Mouse (Mus musculus): ENCODE measurements around the gene Rps18. TPM values are rescaled to one million over a fixed set of nuclear protein-coding genes. Genes with fewer than 3 reads are reported as not detected.
"Not testable (repeated sequence)": the region's sequence is repeated elsewhere in the genome, so short reads cannot be mapped to it uniquely, and the experiment has no call there.

The Rps18 gene
- polyA plus RNA-seq, 1 experiment from 2014 or later = 904 TPM

- Histone ChIP-seq H3K4me1 (ENCODE audit: control insufficient read depth, low read depth, low read length) (peaks cover 12% of the 10 kb centered on the region), H3K36me3 (ENCODE audit: control insufficient read depth, insufficient read depth) (peaks cover 8% of the 10 kb centered on the region; the same call in 1 of the 2 replicates), H3K4me3 (ENCODE audit: low read depth, low read length) (no peak overlapping the region), H3K9me3 (replicated peaks; ENCODE audit: control insufficient read depth, low read length) (no peaks in the 10 kb centered on the region), H3K27ac (ENCODE audit: low read length) (no peak overlapping the region), H3K9ac (ENCODE audit: low read depth, low read length) (no peak overlapping the region), H3K4me2 (ENCODE audit: low read depth, low read length) (no peak overlapping the region), H3K27me3 (ENCODE audit: control insufficient read depth, insufficient read depth, low read depth, low read length) (no peaks in the 10 kb centered on the region)
- ATAC-seq (ENCODE audit: low read depth) = no peak
- 86% methylated on average over 13 of the region's 13 CpGs for whole genome bisulfite sequencing (ENCODE audit: insufficient replicate concordance)
These were observed 3.3 kb upstream of the Rps18 start for GRCm38 (mm10) chr17:33959135-33959534.

- Histone ChIP-seq H3K36me3 (ENCODE audit: control insufficient read depth, insufficient read depth) (peaks cover 8% of the 10 kb centered on the region), H3K9ac (ENCODE audit: low read depth, low read length) (no peak overlapping the region), H3K4me1 (ENCODE audit: control insufficient read depth, low read depth, low read length) (peaks cover 19% of the 10 kb centered on the region), H3K9me3 (replicated peaks; ENCODE audit: control insufficient read depth, low read length) (no peaks in the 10 kb centered on the region), H3K27me3 (ENCODE audit: control insufficient read depth, insufficient read depth, low read depth, low read length) (no peaks in the 10 kb centered on the region), H3K4me3 (ENCODE audit: low read depth, low read length) (no peak overlapping the region), H3K4me2 (ENCODE audit: low read depth, low read length) (no peak overlapping the region), H3K27ac (ENCODE audit: low read length) (no peak overlapping the region)
- ATAC-seq (ENCODE audit: low read depth) = no peak
- 88% methylated on average over 11 of the region's 11 CpGs for WGBS (ENCODE audit: insufficient replicate concordance)
These were observed 2.6 kb upstream of the Rps18 start for GRCm38 (mm10) chr17:33958451-33958850.

- no peak for ATAC-seq (ENCODE audit: low read depth)
- 80% methylated on average over 6 of the region's 6 CpGs for WGBS (ENCODE audit: insufficient replicate concordance)
These were observed 1.7 kb upstream of the Rps18 start for GRCm38 (mm10) chr17:33957493-33957892.

GRCm38 (mm10) chr17:33956336-33956735 is 535 bp upstream of the Rps18 start:
- Histone ChIP-seq H3K27ac (ENCODE audit: low read length) (peak overlapping the region; percentile 96; the same call in 1 of the 2 replicates), H3K4me1 (ENCODE audit: control insufficient read depth, low read depth, low read length) (peaks cover 39% of the 10 kb centered on the region), H3K9ac (ENCODE audit: low read depth, low read length) (peak overlapping the region; percentile 86), H3K9me3 (replicated peaks; ENCODE audit: control insufficient read depth, low read length) (no peaks in the 10 kb centered on the region), H3K4me2 (ENCODE audit: low read depth, low read length) (peak overlapping the region; percentile 83), H3K4me3 (ENCODE audit: low read depth, low read length) (peak overlapping the region; percentile 88), H3K36me3 (ENCODE audit: control insufficient read depth, insufficient read depth) (peaks cover 18% of the 10 kb centered on the region), H3K27me3 (ENCODE audit: control insufficient read depth, insufficient read depth, low read depth, low read length) (no peaks in the 10 kb centered on the region)
- whole genome bisulfite sequencing (ENCODE audit: insufficient replicate concordance) = 5% methylated on average over 10 of the region's 10 CpGs
- no peak for ATAC-seq (ENCODE audit: low read depth)

More at GRCm38 (mm10) chr17:33957493-33957892, 1.7 kb upstream of the Rps18 start:
- Histone ChIP-seq H3K4me2 (ENCODE audit: low read depth, low read length) (no peak overlapping the region), H3K4me3 (ENCODE audit: low read depth, low read length) (no peak overlapping the region), H3K4me1 (ENCODE audit: control insufficient read depth, low read depth, low read length) (peaks cover 28% of the 10 kb centered on the region), H3K27ac (ENCODE audit: low read length) (no peak overlapping the region), H3K9ac (ENCODE audit: low read depth, low read length) (no peak overlapping the region), H3K36me3 (ENCODE audit: control insufficient read depth, insufficient read depth) (peaks cover 17% of the 10 kb centered on the region), H3K9me3 (replicated peaks; ENCODE audit: control insufficient read depth, low read length) (no peaks in the 10 kb centered on the region), H3K27me3 (ENCODE audit: control insufficient read depth, insufficient read depth, low read depth, low read length) (no peaks in the 10 kb centered on the region)

- peak; percentile 4 for ATAC-seq (ENCODE audit: low read depth)
- Histone ChIP-seq H3K4me1 (ENCODE audit: control insufficient read depth, low read depth, low read length) (peaks cover 50% of the 10 kb centered on the region), H3K27ac (ENCODE audit: low read length) (peak overlapping the region; percentile 87), H3K4me2 (ENCODE audit: low read depth, low read length) (peak overlapping the region; percentile 88), H3K4me3 (ENCODE audit: low read depth, low read length) (peak overlapping the region; percentile 88), H3K9me3 (replicated peaks; ENCODE audit: control insufficient read depth, low read length) (no peaks in the 10 kb centered on the region), H3K36me3 (ENCODE audit: control insufficient read depth, insufficient read depth) (peaks cover 17% of the 10 kb centered on the region), H3K27me3 (ENCODE audit: control insufficient read depth, insufficient read depth, low read depth, low read length) (no peaks in the 10 kb centered on the region), H3K9ac (ENCODE audit: low read depth, low read length) (peak overlapping the region; percentile 91)
- WGBS (ENCODE audit: insufficient replicate concordance) = under 1% methylated on average over 33 of the region's 33 CpGs
These were observed 901 bp downstream of the Rps18 start for GRCm38 (mm10) chr17:33954646-33955554.

- WGBS (ENCODE audit: insufficient replicate concordance) = 15% methylated on average over 5 of the region's 5 CpGs
- Histone ChIP-seq H3K27me3 (ENCODE audit: control insufficient read depth, insufficient read depth, low read depth, low read length) (no peaks in the 10 kb centered on the region), H3K4me1 (ENCODE audit: control insufficient read depth, low read depth, low read length) (peaks cover 50% of the 10 kb centered on the region), H3K4me2 (ENCODE audit: low read depth, low read length) (peak overlapping the region; percentile 88), H3K9me3 (replicated peaks; ENCODE audit: control insufficient read depth, low read length) (no peaks in the 10 kb centered on the region), H3K36me3 (ENCODE audit: control insufficient read depth, insufficient read depth) (peaks cover 16% of the 10 kb centered on the region), H3K4me3 (ENCODE audit: low read depth, low read length) (peak overlapping the region; percentile 88), H3K27ac (ENCODE audit: low read length) (peak overlapping the region; percentile 87), H3K9ac (ENCODE audit: low read depth, low read length) (peak overlapping the region; percentile 91)
- ATAC-seq (ENCODE audit: low read depth) = no peak
These were observed 1.7 kb downstream of the Rps18 start for GRCm38 (mm10) chr17:33953961-33954565.

- Histone ChIP-seq H3K27ac (ENCODE audit: low read length) (peak overlapping the region; percentile 37), H3K9ac (ENCODE audit: low read depth, low read length) (peak overlapping the region; percentile 91), H3K27me3 (ENCODE audit: control insufficient read depth, insufficient read depth, low read depth, low read length) (no peaks in the 10 kb centered on the region), H3K4me3 (ENCODE audit: low read depth, low read length) (peak overlapping the region; percentile 88), H3K36me3 (ENCODE audit: control insufficient read depth, insufficient read depth) (peaks cover 16% of the 10 kb centered on the region), H3K9me3 (replicated peaks; ENCODE audit: control insufficient read depth, low read length) (no peaks in the 10 kb centered on the region), H3K4me2 (ENCODE audit: low read depth, low read length) (peak overlapping the region; percentile 88), H3K4me1 (ENCODE audit: control insufficient read depth, low read depth, low read length) (peaks cover 50% of the 10 kb centered on the region)
- 50% methylated on average over 3 of the region's 3 CpGs for WGBS (ENCODE audit: insufficient replicate concordance)
- no peak for ATAC-seq (ENCODE audit: low read depth)
These were observed 2.5 kb downstream of the Rps18 start for GRCm38 (mm10) chr17:33953310-33953709.

GRCm38 (mm10) chr17:33952879-33953278 is 2.9 kb downstream of the Rps18 start:
- peak overlapping the region; percentile 88 for H3K4me2 ChIP-seq (ENCODE audit: low read depth, low read length)
- peak overlapping the region; percentile 88 for H3K4me3 ChIP-seq (ENCODE audit: low read depth, low read length)
- H3K4me1 ChIP-seq (ENCODE audit: control insufficient read depth, low read depth, low read length) = peaks cover 50% of the 10 kb centered on the region
- H3K27ac ChIP-seq (ENCODE audit: low read length) = peak overlapping the region; percentile 37
- no peak for ATAC-seq (ENCODE audit: low read depth)
- H3K9me3 ChIP-seq (replicated peaks; ENCODE audit: control insufficient read depth, low read length) = no peaks in the 10 kb centered on the region
- peaks cover 16% of the 10 kb centered on the region for H3K36me3 ChIP-seq (ENCODE audit: control insufficient read depth, insufficient read depth)
- peak overlapping the region; percentile 91 for H3K9ac ChIP-seq (ENCODE audit: low read depth, low read length)
- no peaks in the 10 kb centered on the region for H3K27me3 ChIP-seq (ENCODE audit: control insufficient read depth, insufficient read depth, low read depth, low read length)
- 72% methylated on average over 4 of the region's 4 CpGs for WGBS (ENCODE audit: insufficient replicate concordance)

GRCm38 (mm10) chr17:33952015-33952414 is 3.8 kb downstream of the Rps18 start:
- Histone ChIP-seq H3K4me1 (ENCODE audit: control insufficient read depth, low read depth, low read length) (peaks cover 50% of the 10 kb centered on the region), H3K4me3 (ENCODE audit: low read depth, low read length) (peak overlapping the region; percentile 65), H3K36me3 (ENCODE audit: control insufficient read depth, insufficient read depth) (peaks cover 16% of the 10 kb centered on the region), H3K4me2 (ENCODE audit: low read depth, low read length) (peak overlapping the region; percentile 88), H3K9ac (ENCODE audit: low read depth, low read length) (peak overlapping the region; percentile 67; the same call in 1 of the 2 replicates), H3K27ac (ENCODE audit: low read length) (peak overlapping the region; percentile 82)
- not testable (repeated sequence) for H3K27me3 ChIP-seq (ENCODE audit: control insufficient read depth, insufficient read depth, low read depth, low read length); ATAC-seq (ENCODE audit: low read depth); H3K9me3 ChIP-seq (replicated peaks; ENCODE audit: control insufficient read depth, low read length)
- 63% methylated on average over 13 of the region's 13 CpGs for WGBS (ENCODE audit: insufficient replicate concordance)
